Mouse (Mus musculus): ENCODE data around the gene Prss46. TPM values are rescaled to one million over a fixed set of nuclear protein-coding genes. Genes with fewer than 3 reads are reported as not detected.

Prss46 gene
- polyA plus RNA-seq, 1 experiment, result not detected

DNA sequence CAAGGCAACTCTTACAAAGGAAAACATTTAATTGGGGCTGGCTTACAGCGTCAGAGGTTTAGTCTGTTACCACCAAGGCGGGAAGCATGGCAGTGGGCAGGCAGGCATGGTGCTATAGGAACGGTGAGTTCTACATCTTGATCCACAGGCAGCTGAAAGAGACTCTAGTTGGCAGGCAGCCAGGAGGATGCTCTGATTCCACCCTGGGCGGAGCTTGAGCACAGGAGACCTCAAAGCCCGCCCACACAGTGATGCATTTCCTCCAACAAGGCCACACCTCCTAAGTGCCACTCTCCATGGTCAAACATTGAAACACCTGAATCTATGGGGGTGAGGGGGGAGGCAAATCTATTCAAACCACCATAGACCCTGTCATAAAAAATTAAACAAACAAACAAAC, 11.3 kb upstream of the Prss46 start:
- Histone ChIP-seq H3K27ac (ENCODE audit: insufficient read depth, low read length) (no peak overlapping the region), H3K4me1 (ENCODE audit: control insufficient read depth, insufficient read depth, low read length) (peaks cover 2% of the 10 kb centered on the region), H3K9ac (ENCODE audit: low read depth, poor library complexity, severe bottlenecking) (no peak overlapping the region), H3K4me3 (ENCODE audit: low read depth, low read length) (peak overlapping the region; percentile 58), H3K27me3 (ENCODE audit: control insufficient read depth, insufficient read depth, low read length, poor library complexity, severe bottlenecking) (no peaks in the 10 kb centered on the region), H3K36me3 (ENCODE audit: control insufficient read depth, insufficient read depth, low read length, poor library complexity, severe bottlenecking) (no peaks in the 10 kb centered on the region), H3K9me3 (replicated peaks; ENCODE audit: control insufficient read depth, insufficient read depth, low read length, poor library complexity, severe bottlenecking) (no peaks in the 10 kb centered on the region)
- TF ChIP-seq POLR2A (IDR thresholded peaks at IDR 0.05; ENCODE audit: insufficient read depth, low read length), result peak; percentile 36
- no peak for TF ChIP-seq CTCF (IDR thresholded peaks at IDR 0.05; ENCODE audit: low read depth, low read length)

DNA sequence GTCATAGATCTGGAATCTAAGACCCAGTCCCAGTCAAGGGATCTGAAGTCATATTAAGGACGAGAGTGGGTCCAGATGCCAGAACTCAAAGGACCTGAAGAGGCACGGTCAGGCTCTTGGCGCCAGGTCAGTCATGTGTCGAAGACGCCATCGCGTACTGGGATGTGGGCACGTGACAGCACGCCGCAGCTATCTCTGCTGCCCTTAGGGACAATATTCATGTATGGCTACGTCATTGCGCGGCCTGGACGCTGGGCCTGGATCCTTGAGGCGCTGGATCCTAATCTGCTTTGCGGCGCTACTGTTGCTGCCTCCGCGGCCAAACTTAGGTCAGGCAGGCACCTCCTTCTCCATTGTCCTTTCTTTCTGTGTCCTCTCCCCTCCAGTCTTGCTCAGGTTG, 9.9 kb upstream of the Prss46 start, which contains the start of gene Prss45:
Gene Prss45, plus strand, starts transcription at position 178 of the 400 bp plus-strand sequence.
- Histone ChIP-seq H3K4me3 (ENCODE audit: low read depth, low read length) (peak within 1 kb of the TSS; percentile 52), H3K4me1 (ENCODE audit: control insufficient read depth, insufficient read depth, low read length) (peaks cover 2% of the 10 kb centered on the region), H3K27me3 (ENCODE audit: control insufficient read depth, insufficient read depth, low read length, poor library complexity, severe bottlenecking) (no peaks in the 10 kb centered on the region), H3K9me3 (replicated peaks; ENCODE audit: control insufficient read depth, insufficient read depth, low read length, poor library complexity, severe bottlenecking) (no peaks in the 10 kb centered on the region), H3K27ac (ENCODE audit: insufficient read depth, low read length) (no peak within 1 kb of the TSS), H3K36me3 (ENCODE audit: control insufficient read depth, insufficient read depth, low read length, poor library complexity, severe bottlenecking) (no peaks in the 10 kb centered on the region), H3K9ac (ENCODE audit: low read depth, poor library complexity, severe bottlenecking) (no peak within 1 kb of the TSS)
- TF ChIP-seq POLR2A (IDR thresholded peaks at IDR 0.05; ENCODE audit: insufficient read depth, low read length), result no peak
- TF ChIP-seq EP300 (IDR thresholded peaks at IDR 0.05; ENCODE audit: insufficient read depth, low read depth, low read length), result no peak
- no peak for TF ChIP-seq CTCF (IDR thresholded peaks at IDR 0.05; ENCODE audit: low read depth, low read length)

DNA sequence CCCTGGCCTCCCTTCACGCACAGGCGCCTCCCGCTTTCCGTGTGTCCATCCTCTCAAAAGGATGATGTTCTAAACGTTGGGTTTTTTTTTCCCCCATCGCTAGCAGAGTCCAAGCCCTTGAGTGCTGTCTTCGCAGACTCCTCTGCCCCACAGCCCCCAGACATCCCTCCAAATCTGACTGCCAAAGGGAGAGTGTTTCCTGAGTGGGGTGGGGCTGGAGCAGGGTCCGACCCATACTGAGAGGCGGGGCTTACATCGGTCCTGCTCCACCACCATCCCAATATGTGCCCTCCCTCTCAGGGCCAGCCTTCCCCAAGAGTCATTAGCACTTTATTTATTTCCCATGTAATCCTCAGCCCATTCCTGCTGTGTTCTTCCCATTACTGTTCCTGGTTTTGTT, 9.3 kb upstream of the Prss46 start:
- no peaks in the 10 kb centered on the region for H3K9me3 ChIP-seq (replicated peaks; ENCODE audit: control insufficient read depth, insufficient read depth, low read length, poor library complexity, severe bottlenecking)
- peaks cover 2% of the 10 kb centered on the region for H3K4me1 ChIP-seq (ENCODE audit: control insufficient read depth, insufficient read depth, low read length)
- H3K27me3 ChIP-seq (ENCODE audit: control insufficient read depth, insufficient read depth, low read length, poor library complexity, severe bottlenecking), result no peaks in the 10 kb centered on the region
- H3K4me3 ChIP-seq (ENCODE audit: low read depth, low read length), result peak overlapping the region; percentile 52
- no peak overlapping the region for H3K9ac ChIP-seq (ENCODE audit: low read depth, poor library complexity, severe bottlenecking)
- TF ChIP-seq CTCF (IDR thresholded peaks at IDR 0.05; ENCODE audit: low read depth, low read length) (no peak), EP300 (IDR thresholded peaks at IDR 0.05; ENCODE audit: insufficient read depth, low read depth, low read length) (no peak), POLR2A (IDR thresholded peaks at IDR 0.05; ENCODE audit: insufficient read depth, low read length) (no peak)
- H3K36me3 ChIP-seq (ENCODE audit: control insufficient read depth, insufficient read depth, low read length, poor library complexity, severe bottlenecking), result no peaks in the 10 kb centered on the region
- H3K27ac ChIP-seq (ENCODE audit: insufficient read depth, low read length), result no peak overlapping the region

DNA sequence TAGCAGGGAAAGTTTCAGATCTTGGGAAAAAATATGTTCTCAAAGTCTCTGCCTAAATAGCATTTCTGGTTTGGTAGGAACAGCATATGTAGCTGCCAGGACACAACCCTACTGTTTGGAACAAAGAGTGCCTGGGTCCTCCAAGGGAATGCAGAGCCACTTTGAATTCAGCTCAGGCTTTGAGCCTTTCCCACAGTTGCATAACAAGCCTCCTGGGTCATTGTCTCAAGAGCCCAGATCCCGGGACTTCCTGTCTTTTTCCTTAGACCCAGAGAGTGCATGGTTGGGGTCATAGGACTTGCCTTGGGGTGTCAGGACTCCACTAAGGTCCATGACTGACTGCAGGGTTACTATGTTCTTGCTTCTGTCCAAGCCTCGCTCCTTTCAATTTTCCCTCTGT, 8.2 kb upstream of the Prss46 start:
- Histone ChIP-seq H3K27me3 (ENCODE audit: control insufficient read depth, insufficient read depth, low read length, poor library complexity, severe bottlenecking) (no peaks in the 10 kb centered on the region), H3K27ac (ENCODE audit: insufficient read depth, low read length) (no peak overlapping the region), H3K9ac (ENCODE audit: low read depth, poor library complexity, severe bottlenecking) (no peak overlapping the region), H3K4me3 (ENCODE audit: low read depth, low read length) (no peak overlapping the region), H3K4me1 (ENCODE audit: control insufficient read depth, insufficient read depth, low read length) (peaks cover 2% of the 10 kb centered on the region), H3K36me3 (ENCODE audit: control insufficient read depth, insufficient read depth, low read length, poor library complexity, severe bottlenecking) (no peaks in the 10 kb centered on the region), H3K9me3 (replicated peaks; ENCODE audit: control insufficient read depth, insufficient read depth, low read length, poor library complexity, severe bottlenecking) (no peaks in the 10 kb centered on the region)
- TF ChIP-seq CTCF (IDR thresholded peaks at IDR 0.05; ENCODE audit: low read depth, low read length) (no peak), POLR2A (IDR thresholded peaks at IDR 0.05; ENCODE audit: insufficient read depth, low read length) (no peak), EP300 (IDR thresholded peaks at IDR 0.05; ENCODE audit: insufficient read depth, low read depth, low read length) (no peak)

DNA sequence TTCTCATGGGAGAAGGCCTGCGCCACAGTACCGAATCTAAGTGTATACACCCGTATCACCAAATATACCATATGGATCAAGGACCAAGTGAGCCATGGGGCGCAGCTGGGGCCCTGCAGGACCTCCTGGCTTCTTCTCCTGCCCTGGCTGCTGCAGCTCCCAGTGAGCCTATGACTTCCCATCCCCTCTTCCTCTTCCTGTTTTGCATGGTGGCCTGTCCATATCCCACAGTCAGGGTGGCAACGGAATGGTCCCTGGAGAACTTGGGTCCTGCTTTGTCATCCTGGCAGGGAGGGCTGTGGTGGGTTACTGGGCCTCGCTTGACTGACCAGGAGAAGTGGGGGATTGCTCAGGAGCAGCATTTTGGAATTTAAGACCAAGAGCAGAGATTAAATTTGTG, 3.4 kb upstream of the Prss46 start:
- Histone ChIP-seq H3K27ac (ENCODE audit: insufficient read depth, low read length) (no peak overlapping the region), H3K9ac (ENCODE audit: low read depth, poor library complexity, severe bottlenecking) (no peak overlapping the region), H3K9me3 (replicated peaks; ENCODE audit: control insufficient read depth, insufficient read depth, low read length, poor library complexity, severe bottlenecking) (no peaks in the 10 kb centered on the region), H3K27me3 (ENCODE audit: control insufficient read depth, insufficient read depth, low read length, poor library complexity, severe bottlenecking) (no peaks in the 10 kb centered on the region), H3K4me3 (ENCODE audit: low read depth, low read length) (no peak overlapping the region), H3K36me3 (ENCODE audit: control insufficient read depth, insufficient read depth, low read length, poor library complexity, severe bottlenecking) (no peaks in the 10 kb centered on the region), H3K4me1 (ENCODE audit: control insufficient read depth, insufficient read depth, low read length) (peaks cover under 1% of the 10 kb centered on the region)
- TF ChIP-seq CTCF (IDR thresholded peaks at IDR 0.05; ENCODE audit: low read depth, low read length), result no peak
- TF ChIP-seq EP300 (IDR thresholded peaks at IDR 0.05; ENCODE audit: insufficient read depth, low read depth, low read length), result no peak
- no peak for TF ChIP-seq POLR2A (IDR thresholded peaks at IDR 0.05; ENCODE audit: insufficient read depth, low read length)

DNA sequence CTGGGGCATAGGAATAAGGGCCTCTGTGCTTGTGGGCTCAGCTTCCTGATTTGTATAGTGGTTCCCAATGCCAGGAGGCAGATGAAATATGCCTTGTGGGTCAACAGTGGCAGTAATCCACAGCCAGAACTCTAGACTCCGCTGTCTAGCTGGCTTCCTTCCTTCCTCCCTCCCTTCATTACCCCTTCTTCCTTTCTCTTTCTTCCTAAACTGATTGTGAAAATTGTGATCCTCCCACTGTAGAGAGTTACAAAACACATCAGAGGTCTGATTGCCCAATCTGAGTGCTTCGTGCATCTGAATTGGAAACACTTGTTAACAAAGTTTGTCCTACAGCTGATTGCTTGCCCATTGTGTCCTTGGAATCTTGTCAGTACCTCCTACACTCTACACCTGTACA, 2.9 kb upstream of the Prss46 start:
- TF ChIP-seq EP300 (IDR thresholded peaks at IDR 0.05; ENCODE audit: insufficient read depth, low read depth, low read length) (no peak), CTCF (IDR thresholded peaks at IDR 0.05; ENCODE audit: low read depth, low read length) (no peak), POLR2A (IDR thresholded peaks at IDR 0.05; ENCODE audit: insufficient read depth, low read length) (no peak)

More for the DNA sequence above, 2.9 kb upstream of the Prss46 start:
- Histone ChIP-seq H3K4me3 (ENCODE audit: low read depth, low read length) (no peak overlapping the region), H3K9me3 (replicated peaks; ENCODE audit: control insufficient read depth, insufficient read depth, low read length, poor library complexity, severe bottlenecking) (no peaks in the 10 kb centered on the region), H3K27me3 (ENCODE audit: control insufficient read depth, insufficient read depth, low read length, poor library complexity, severe bottlenecking) (no peaks in the 10 kb centered on the region), H3K36me3 (ENCODE audit: control insufficient read depth, insufficient read depth, low read length, poor library complexity, severe bottlenecking) (no peaks in the 10 kb centered on the region), H3K27ac (ENCODE audit: insufficient read depth, low read length) (no peak overlapping the region), H3K4me1 (ENCODE audit: control insufficient read depth, insufficient read depth, low read length) (no peaks in the 10 kb centered on the region), H3K9ac (ENCODE audit: low read depth, poor library complexity, severe bottlenecking) (no peak overlapping the region)
